Mouse (Mus musculus) embryonic facial prominence, embryonic 15.5 days (tissue): ENCODE data around the gene Fndc7. TPM values are rescaled to one million over a fixed set of nuclear protein-coding genes. Genes with fewer than 3 reads are reported as not detected.
"Not testable (repeated sequence)": the region's sequence is repeated elsewhere in the genome, so short reads cannot be mapped to it uniquely, and the experiment has no call there.

ENCODE experiments used
- ATAC-seq: fragments of 200-750 bp; cut with Nextera tagmentation; 2 replicates; pipeline ENCODE4 v1.8.0; 2017; ENCODE audit warnings: low read depth, moderate TSS enrichment; ENCODE audit not compliant: insufficient number of reproducible peaks, low FRiP score, low TSS enrichment
- H3K27ac ChIP-seq: fragments of 300-500 bp; sonication (generic); replicated peaks from 2 replicates; pipeline ENCODE4 v1.5.1; 2015; ENCODE audit warnings: mild to moderate bottlenecking, inconsistent platforms
- H3K27me3 ChIP-seq: fragments of 300-500 bp; sonication (generic); 2 replicates; pipeline ENCODE4 v1.6.1; 2015; ENCODE audit warnings: inconsistent platforms
- H3K36me3 ChIP-seq: fragments of 300-500 bp; sonication (generic); 2 replicates; pipeline ENCODE4 v1.6.1; 2015; ENCODE audit warnings: mild to moderate bottlenecking, inconsistent platforms
- H3K4me1 ChIP-seq: fragments of 300-500 bp; sonication (generic); 2 replicates; pipeline ENCODE4 v1.6.1; 2015; ENCODE audit warnings: inconsistent platforms
- H3K4me2 ChIP-seq: fragments of 300-500 bp; sonication (generic); replicated peaks from 2 replicates; pipeline ENCODE4 v1.6.1; 2015; ENCODE audit warnings: mild to moderate bottlenecking, inconsistent platforms
- H3K4me3 ChIP-seq: fragments of 300-500 bp; sonication (generic); replicated peaks from 2 replicates; pipeline ENCODE4 v1.5.1; 2015; ENCODE audit warnings: mild to moderate bottlenecking, inconsistent platforms
- H3K9ac ChIP-seq: fragments of 300-500 bp; sonication (generic); 2 replicates; pipeline ENCODE4 v1.6.1; 2015; ENCODE audit warnings: inconsistent platforms
- H3K9me3 ChIP-seq: fragments of 300-500 bp; sonication (generic); replicated peaks from 2 replicates; pipeline ENCODE4 v1.6.1; 2016; ENCODE audit warnings: inconsistent platforms
- WGBS: fragments of 180-500 bp; shearing (Covaris S2); methylation state at CpG from one replicate; pipeline ENCODE4 v1.1.7; 2015; 5-methylcytosine and 5-hydroxymethylcytosine counted together
- polyA plus RNA-seq: library from polyadenylated mRNA; unstranded; fragments of >200 nt; fragmentation: Nextera tagmentation; extraction: Ambion mirVana; gene quantifications from 2 replicates; pipeline ENCODE4 v1.2.1, GENCODE M21; 2015

The Fndc7 gene
- polyA plus RNA-seq, 1 experiment from 2014 or later = 0.94 TPM

- Histone ChIP-seq H3K9ac (no peak overlapping the region), H3K4me1 (peaks cover 13% of the 10 kb centered on the region), H3K36me3 (no peaks in the 10 kb centered on the region), H3K27ac (no peak overlapping the region), H3K4me3 (peak overlapping the region; percentile 68), H3K9me3 (no peaks in the 10 kb centered on the region), H3K4me2 (peak overlapping the region; percentile 59), H3K27me3 (no peaks in the 10 kb centered on the region)
- 79% methylated on average over 7 of the region's 7 CpGs for WGBS
- ATAC-seq = no peak
Observed at GRCm38 (mm10) chr3:108838980-108839379, 50.8 kb downstream of the Fndc7 start.

GRCm38 (mm10) chr3:108836931-108837330, 52.9 kb downstream of the Fndc7 start:
- H3K27me3 ChIP-seq = no peaks in the 10 kb centered on the region
- H3K4me1 ChIP-seq = peaks cover 13% of the 10 kb centered on the region
- no peaks in the 10 kb centered on the region for H3K9me3 ChIP-seq
- ATAC-seq = no peak
- H3K36me3 ChIP-seq = no peaks in the 10 kb centered on the region
- WGBS = 96% methylated on average over 6 of the region's 6 CpGs
- no peak overlapping the region for H3K4me2 ChIP-seq
- H3K9ac ChIP-seq = no peak overlapping the region
- no peak overlapping the region for H3K27ac ChIP-seq
- no peak overlapping the region for H3K4me3 ChIP-seq

GRCm38 (mm10) chr3:108833717-108834116, 56.1 kb downstream of the Fndc7 start:
- not testable (repeated sequence) for H3K4me2 ChIP-seq, H3K9me3 ChIP-seq
- WGBS = 97% methylated on average over 1 of the region's 1 CpGs

GRCm38 (mm10) chr3:108831750-108832149, 58.1 kb downstream of the Fndc7 start:
- no peak for ATAC-seq
- no peak overlapping the region for H3K27ac ChIP-seq
- H3K9ac ChIP-seq = no peak overlapping the region
- H3K27me3 ChIP-seq = no peaks in the 10 kb centered on the region
- WGBS = 93% methylated on average over 6 of the region's 6 CpGs
- H3K36me3 ChIP-seq = peaks cover 3% of the 10 kb centered on the region; the same call in 1 of the 2 replicates
- H3K9me3 ChIP-seq = no peaks in the 10 kb centered on the region
- no peak overlapping the region for H3K4me3 ChIP-seq
- H3K4me2 ChIP-seq = no peak overlapping the region
- 0 out of 2 replicates have a peak, but pooled peaks cover 4% of the 10 kb centered on the region for H3K4me1 ChIP-seq

More at GRCm38 (mm10) chr3:108833717-108834116, 56.1 kb downstream of the Fndc7 start:
- ATAC-seq, H3K4me3 ChIP-seq, H3K36me3 ChIP-seq, H3K9ac ChIP-seq, H3K27ac ChIP-seq, H3K27me3 ChIP-seq: not testable (repeated sequence)
- H3K4me1 ChIP-seq = peaks cover 12% of the 10 kb centered on the region

- WGBS = 59% methylated on average over 11 of the region's 11 CpGs
- Histone ChIP-seq H3K27ac (no peak overlapping the region), H3K36me3 (peaks cover 11% of the 10 kb centered on the region; the same call in 1 of the 2 replicates), H3K4me1 (0 out of 2 replicates have a peak, but pooled peaks cover 4% of the 10 kb centered on the region), H3K9me3 (no peaks in the 10 kb centered on the region), H3K27me3 (no peaks in the 10 kb centered on the region), H3K4me2 (no peak overlapping the region), H3K9ac (no peak overlapping the region), H3K4me3 (no peak overlapping the region)
- no peak for ATAC-seq
Observed at GRCm38 (mm10) chr3:108830493-108830892, 59.3 kb downstream of the Fndc7 start.

GRCm38 (mm10) chr3:108815631-108816030, 74.2 kb downstream of the Fndc7 start:
- Histone ChIP-seq H3K27ac (no peak overlapping the region), H3K4me1 (no peaks in the 10 kb centered on the region), H3K4me3 (no peak overlapping the region), H3K4me2 (no peak overlapping the region), H3K9ac (no peak overlapping the region), H3K9me3 (no peaks in the 10 kb centered on the region), H3K27me3 (no peaks in the 10 kb centered on the region), H3K36me3 (peaks cover 30% of the 10 kb centered on the region)
- 58% methylated on average over 4 of the region's 4 CpGs for WGBS
- ATAC-seq = no peak

GRCm38 (mm10) chr3:108810747-108811263, 79.0 kb downstream of the Fndc7 start:
- Histone ChIP-seq H3K9ac (no peak overlapping the region), H3K4me1 (no peaks in the 10 kb centered on the region), H3K4me3 (no peak overlapping the region), H3K36me3 (peaks cover 33% of the 10 kb centered on the region), H3K27ac (no peak overlapping the region), H3K27me3 (no peaks in the 10 kb centered on the region), H3K4me2 (no peak overlapping the region), H3K9me3 (no peaks in the 10 kb centered on the region)
- ATAC-seq = no peak
- 80% methylated on average over 4 of the region's 4 CpGs for WGBS

GRCm38 (mm10) chr3:108805622-108806021, 84.2 kb downstream of the Fndc7 start:
- H3K27ac ChIP-seq = no peak overlapping the region
- no peak overlapping the region for H3K4me2 ChIP-seq
- no peak overlapping the region for H3K9ac ChIP-seq
- H3K36me3 ChIP-seq = peaks cover 66% of the 10 kb centered on the region
- H3K4me1 ChIP-seq = no peaks in the 10 kb centered on the region
- no peak for ATAC-seq
- H3K27me3 ChIP-seq = no peaks in the 10 kb centered on the region
- H3K9me3 ChIP-seq = no peaks in the 10 kb centered on the region
- WGBS = 84% methylated on average over 5 of the region's 5 CpGs
- no peak overlapping the region for H3K4me3 ChIP-seq

Other genes with a start within 250 kb of the Fndc7 start
- gene Clcc1, start 236.1 kb downstream of the Fndc7 start, polyA plus RNA-seq = 86.3 and 87.5 TPM in 2 replicates
- 68.1 and 75.8 TPM in 2 replicates for gene Gpsm2, start 167.7 kb downstream of the Fndc7 start, polyA plus RNA-seq
- gene Aknad1, start 150.3 kb downstream of the Fndc7 start, polyA plus RNA-seq = 1.2 and 1.6 TPM in 2 replicates
- gene Stxbp3, start 49.5 kb downstream of the Fndc7 start, polyA plus RNA-seq = 42.1 and 44.0 TPM in 2 replicates
- gene Prpf38b, start 21.7 kb upstream of the Fndc7 start, polyA plus RNA-seq = 78.5 and 85.1 TPM in 2 replicates
- gene Henmt1, start 49.9 kb upstream of the Fndc7 start, polyA plus RNA-seq = 0.77 and 0.80 TPM in 2 replicates
- gene Gm9857, start 50.4 kb upstream of the Fndc7 start, polyA plus RNA-seq = 0.67 and 0.80 TPM in 2 replicates
- 10.7 and 12.9 TPM in 2 replicates for gene Fam102b, start 137.6 kb upstream of the Fndc7 start, polyA plus RNA-seq
- not detected in 2 replicates for gene Slc25a54, start 190.5 kb upstream of the Fndc7 start, polyA plus RNA-seq
- 46.9 and 49.5 TPM in 2 replicates for gene Slc25a24, start 233.1 kb upstream of the Fndc7 start, polyA plus RNA-seq